ENCODE assay signal across 25 mouse cellular contexts in genomic region chr13:77118695-77119094, GRCm38 (mm10). TPM values are rescaled to one million over a fixed set of nuclear protein-coding genes. Genes with fewer than 3 reads are reported as not detected.
DNase-seq lines count a peak whose midpoint lies in the region; ATAC-seq and TF ChIP-seq lines count a peak whose summit lies in the region.
"Had no signal": no experiment of that assay in that cellular context is flagged by ENCODE, and none has a peak within 500 bp of the region (broad histone marks: within the 10 kb centered on the region; RNA-seq: fewer than 3 reads in every experiment).

No protein-coding gene starts in this region.

- DNase-seq in liver, postnatal 0 days: no peak
- peak; percentile 10 for DNase-seq in liver, embryonic 13.5 days
- DNase-seq in midbrain, embryonic 14.5 days: no peak
- DNase-seq in midbrain, postnatal 0 days (ENCODE audit: low spot score): no peak
- DNase-seq: adrenal gland, postnatal 10 days; adrenal gland, postnatal 36 days; cerebellum, adult 18-20 months; cerebellum, adult 9-10 months; cerebellum, postnatal 14 days; forebrain, postnatal 0 days; gastrocnemius, postnatal 25 days; heart, adult 18-20 months; heart, postnatal 10 days; heart, postnatal 36 days had no signal

- no peak for TF ChIP-seq EP300 in liver, postnatal 0 days (IDR thresholded peaks at IDR 0.05; ENCODE audit: low read depth)

- no peak overlapping the region for H3K9ac ChIP-seq in liver, embryonic 12.5 days
- H3K9ac ChIP-seq in liver, postnatal 0 days (replicated peaks): no peak overlapping the region
- H3K9ac ChIP-seq in liver, embryonic 13.5 days: no peak overlapping the region
- H3K9ac ChIP-seq in midbrain, embryonic 14.5 days (replicated peaks; ENCODE audit: low read length): no peak overlapping the region
- no peak overlapping the region for H3K9ac ChIP-seq in midbrain, postnatal 0 days (replicated peaks; ENCODE audit: low read length, poor library complexity, severe bottlenecking)
- H3K9ac ChIP-seq: forebrain, postnatal 0 days; heart, embryonic 12.5 days; heart, embryonic 15.5 days; hindbrain, embryonic 13.5 days had no signal

- H3K4me3 ChIP-seq in liver, embryonic 12.5 days: no peak overlapping the region
- no peak overlapping the region for H3K4me3 ChIP-seq in liver, postnatal 0 days (ENCODE audit: low read depth, low read length)
- H3K4me3 ChIP-seq in liver, embryonic 13.5 days (replicated peaks): no peak overlapping the region
- no peak overlapping the region for H3K4me3 ChIP-seq in midbrain, embryonic 14.5 days (replicated peaks; ENCODE audit: low read depth, low read length)
- H3K4me3 ChIP-seq in midbrain, postnatal 0 days (ENCODE audit: low read depth, low read length): no peak overlapping the region
- H3K4me3 ChIP-seq: forebrain, embryonic 10.5 days; heart, embryonic 12.5 days; heart, embryonic 15.5 days; hindbrain, embryonic 10.5 days; hindbrain, embryonic 13.5 days had no signal

- H3K9me3 ChIP-seq in liver, embryonic 12.5 days (replicated peaks): no peaks in the 10 kb centered on the region
- no peaks in the 10 kb centered on the region for H3K9me3 ChIP-seq in liver, postnatal 0 days (ENCODE audit: low read length)
- no peaks in the 10 kb centered on the region for H3K9me3 ChIP-seq in liver, embryonic 13.5 days (replicated peaks)
- no peaks in the 10 kb centered on the region for H3K9me3 ChIP-seq in midbrain, embryonic 14.5 days (ENCODE audit: control insufficient read depth, low read length)
- no peaks in the 10 kb centered on the region for H3K9me3 ChIP-seq in midbrain, postnatal 0 days (ENCODE audit: low read length)
- H3K9me3 ChIP-seq: forebrain, embryonic 10.5 days; heart, embryonic 12.5 days; heart, embryonic 15.5 days; hindbrain, embryonic 10.5 days; hindbrain, embryonic 13.5 days had no signal

- H3K4me1 ChIP-seq in liver, embryonic 12.5 days: peaks cover 6% of the 10 kb centered on the region; the same call in 1 of the 2 replicates
- no peaks in the 10 kb centered on the region for H3K4me1 ChIP-seq in liver, postnatal 0 days (ENCODE audit: insufficient read depth)
- H3K4me1 ChIP-seq in liver, embryonic 13.5 days (replicated peaks): peaks cover 2% of the 10 kb centered on the region; the same call in 1 of the 2 replicates
- no peaks in the 10 kb centered on the region for H3K4me1 ChIP-seq in midbrain, embryonic 14.5 days (ENCODE audit: control insufficient read depth, insufficient read depth, low read length)
- H3K4me1 ChIP-seq in midbrain, postnatal 0 days (ENCODE audit: insufficient read depth, low read length): no peaks in the 10 kb centered on the region
- H3K4me1 ChIP-seq: forebrain, embryonic 10.5 days; heart, embryonic 12.5 days; heart, embryonic 15.5 days; hindbrain, embryonic 10.5 days; hindbrain, embryonic 13.5 days had no signal

- TF ChIP-seq CTCF in liver, postnatal 0 days (IDR thresholded peaks at IDR 0.05; ENCODE audit: low read depth): no peak
- TF ChIP-seq CTCF in midbrain, postnatal 0 days (IDR thresholded peaks at IDR 0.05): no peak

- ATAC-seq in liver, embryonic 12.5 days: peak; percentile 67; the same call in 1 of the 2 replicates
- ATAC-seq in liver, postnatal 0 days: no peak
- peak; percentile 74 for ATAC-seq in liver, embryonic 13.5 days (ENCODE audit: low read depth)
- 0 out of 2 replicates have a peak, but pooled peaks have one; percentile 34 for ATAC-seq in megakaryocyte-erythroid progenitor cell, adult 5-6 weeks (replicated peaks; ENCODE audit: low FRiP score, low TSS enrichment, poor library complexity, severe bottlenecking)
- ATAC-seq in midbrain, embryonic 14.5 days (ENCODE audit: low FRiP score, low TSS enrichment): no peak
- ATAC-seq in midbrain, postnatal 0 days (ENCODE audit: low FRiP score): no peak
- ATAC-seq: activated CD4-positive, CD25-positive, alpha-beta regulatory T cell, adult 4 months; CD4-positive, CD25-positive, alpha-beta regulatory T cell, adult 4 months; forebrain, embryonic 14.5 days; forebrain, postnatal 0 days; hindbrain, embryonic 16.5 days had no signal

- H3K27ac ChIP-seq in liver, embryonic 12.5 days: no peak overlapping the region
- H3K27ac ChIP-seq in liver, postnatal 0 days (ENCODE audit: low read depth): no peak overlapping the region
- no peak overlapping the region for H3K27ac ChIP-seq in liver, embryonic 13.5 days
- H3K27ac ChIP-seq in midbrain, embryonic 14.5 days (replicated peaks; ENCODE audit: low read depth, low read length): no peak overlapping the region
- H3K27ac ChIP-seq in midbrain, postnatal 0 days (ENCODE audit: low read depth, low read length): no peak overlapping the region
- H3K27ac ChIP-seq: forebrain, embryonic 10.5 days; heart, embryonic 15.5 days; hindbrain, embryonic 10.5 days; hindbrain, embryonic 13.5 days had no signal

- 75% methylated on average over 4 of the region's 4 CpGs for WGBS in liver, embryonic 12.5 days (ENCODE audit: insufficient replicate concordance)
- WGBS in liver, postnatal 0 days (ENCODE audit: insufficient replicate concordance): 70% methylated on average over 4 of the region's 4 CpGs
- 65% methylated on average over 4 of the region's 4 CpGs for WGBS in liver, embryonic 13.5 days (ENCODE audit: insufficient replicate concordance)
- 92% methylated on average over 4 of the region's 4 CpGs for WGBS in midbrain, embryonic 14.5 days
- over 99% methylated on average over 4 of the region's 4 CpGs for WGBS in midbrain, postnatal 0 days

- H3K4me2 ChIP-seq in liver, embryonic 12.5 days: no peak overlapping the region
- H3K4me2 ChIP-seq in liver, postnatal 0 days (ENCODE audit: low read depth, low read length): no peak overlapping the region
- H3K4me2 ChIP-seq in liver, embryonic 13.5 days: no peak overlapping the region
- H3K4me2 ChIP-seq in midbrain, embryonic 14.5 days (ENCODE audit: low read length): no peak overlapping the region
- no peak overlapping the region for H3K4me2 ChIP-seq in midbrain, postnatal 0 days (ENCODE audit: low read depth, low read length, poor library complexity, severe bottlenecking)
- H3K4me2 ChIP-seq: heart, embryonic 12.5 days; heart, embryonic 15.5 days; hindbrain, embryonic 13.5 days had no signal

- H3K27me3 ChIP-seq in liver, embryonic 12.5 days (replicated peaks): no peaks in the 10 kb centered on the region
- H3K27me3 ChIP-seq in liver, postnatal 0 days (ENCODE audit: insufficient read depth, low read length): no peaks in the 10 kb centered on the region
- H3K27me3 ChIP-seq in liver, embryonic 13.5 days: no peaks in the 10 kb centered on the region
- H3K27me3 ChIP-seq in midbrain, embryonic 14.5 days (ENCODE audit: control insufficient read depth, insufficient read depth, low read length): no peaks in the 10 kb centered on the region
- no peaks in the 10 kb centered on the region for H3K27me3 ChIP-seq in midbrain, postnatal 0 days (ENCODE audit: insufficient read depth, low read length)
- H3K27me3 ChIP-seq: heart, embryonic 12.5 days; heart, embryonic 15.5 days; hindbrain, embryonic 13.5 days had no signal

- H3K36me3 ChIP-seq in liver, embryonic 12.5 days: peaks cover 11% of the 10 kb centered on the region
- no peaks in the 10 kb centered on the region for H3K36me3 ChIP-seq in liver, postnatal 0 days (replicated peaks; ENCODE audit: insufficient read depth, low read length)
- H3K36me3 ChIP-seq in liver, embryonic 13.5 days: peaks cover 9% of the 10 kb centered on the region
- H3K36me3 ChIP-seq in midbrain, embryonic 14.5 days (ENCODE audit: control insufficient read depth, insufficient read depth, low read length): no peaks in the 10 kb centered on the region
- no peaks in the 10 kb centered on the region for H3K36me3 ChIP-seq in midbrain, postnatal 0 days (ENCODE audit: insufficient read depth, low read length)
- H3K36me3 ChIP-seq: heart, embryonic 12.5 days; heart, embryonic 15.5 days; hindbrain, embryonic 13.5 days had no signal

RNA-seq across cellular contexts. Expression of gene Slf1, which starts 16.6 kb away (rescaled TPM):
- polyA plus RNA-seq in liver, embryonic 12.5 days (2016; fragmentation: Nextera tagmentation; extraction: Ambion mirVana): 23.6 and 24.2 TPM in 2 replicates
- polyA plus RNA-seq in liver, postnatal 0 days (2015; fragmentation: Nextera tagmentation; extraction: Ambion mirVana): 12.1 and 13.8 TPM in 2 replicates
- 22.5 and 24.3 TPM in 2 replicates for polyA plus RNA-seq in liver, embryonic 13.5 days (2015; fragmentation: Nextera tagmentation; extraction: Ambion mirVana)
- total RNA-seq in megakaryocyte-erythroid progenitor cell, adult 5-6 weeks (2014; fragmentation: Nextera tagmentation): 32.5 and 42.9 TPM in 2 replicates
- total RNA-seq in megakaryocyte-erythroid progenitor cell, adult 5-6 weeks (2017): 36.7 and 42.2 TPM in 2 replicates
- 34.6 and 35.0 TPM in 2 replicates for polyA plus RNA-seq in midbrain, embryonic 14.5 days (2014; fragmentation: Nextera tagmentation; extraction: Ambion mirVana)
- total RNA-seq in midbrain, postnatal 0 days (2014; rRNA removed): 25.2 and 34.3 TPM in 2 replicates
- 25.1 and 31.1 TPM in 2 replicates for polyA plus RNA-seq in midbrain, postnatal 0 days (2015; fragmentation: Nextera tagmentation; extraction: Ambion mirVana)

RNA-seq across cellular contexts. Expression of gene 2210408I21Rik, which starts 16.6 kb away (rescaled TPM):
- polyA plus RNA-seq in liver, embryonic 12.5 days (2016; fragmentation: Nextera tagmentation; extraction: Ambion mirVana): 3.4 and 4.1 TPM in 2 replicates
- polyA plus RNA-seq in liver, postnatal 0 days (2015; fragmentation: Nextera tagmentation; extraction: Ambion mirVana): 2.0 TPM in 2 replicates
- polyA plus RNA-seq in liver, embryonic 13.5 days (2015; fragmentation: Nextera tagmentation; extraction: Ambion mirVana): 2.8 and 3.8 TPM in 2 replicates
- 8.7 and 13.4 TPM in 2 replicates for total RNA-seq in megakaryocyte-erythroid progenitor cell, adult 5-6 weeks (2014; fragmentation: Nextera tagmentation)
- 2.2 and 9.8 TPM in 2 replicates for total RNA-seq in megakaryocyte-erythroid progenitor cell, adult 5-6 weeks (2017)
- polyA plus RNA-seq in midbrain, embryonic 14.5 days (2014; fragmentation: Nextera tagmentation; extraction: Ambion mirVana): 12.2 and 17.0 TPM in 2 replicates
- total RNA-seq in midbrain, postnatal 0 days (2014; rRNA removed): 9.9 and 15.1 TPM in 2 replicates
- 11.3 and 15.8 TPM in 2 replicates for polyA plus RNA-seq in midbrain, postnatal 0 days (2015; fragmentation: Nextera tagmentation; extraction: Ambion mirVana)

Comparison
In these comparisons a context has a peak if more than half of its experiments do, and no peak if none do; other contexts are left out.
1. ATAC-seq: peak in liver, embryonic 12.5 days (single experiment), liver, embryonic 13.5 days (single experiment) and megakaryocyte-erythroid progenitor cell, adult 5-6 weeks (single experiment); none in liver, postnatal 0 days (single experiment), midbrain, embryonic 14.5 days (single experiment) and midbrain, postnatal 0 days (single experiment).